Mouse (Mus musculus) CD8-positive naive resting alpha-beta T cell, adult 2 months (primary cell): ENCODE data around the gene App.

Source experiments
- DNase-seq, 2 experiments: peaks; one replicate each; pipeline ENCODE4 v3.0.0; 2022; ENCODE audit warnings: low read depth in 2 of 2, low spot score in 2 of 2

The App gene

GRCm38 (mm10) chr16:84902995-84903394, 270.6 kb downstream of the App start:
- no peak for DNase-seq
